Mouse (Mus musculus): ENCODE results near the gene N4bp2l2. TPM values are rescaled to one million over a fixed set of nuclear protein-coding genes. Genes with fewer than 3 reads are reported as not detected.

N4bp2l2 gene
- polyA plus RNA-seq, 1 experiment, result 37.3 TPM

- H3K4me3 ChIP-seq (replicated peaks; ENCODE audit: insufficient read depth, low read depth, low read length), result no peak overlapping the region
- TF ChIP-seq CTCF (IDR thresholded peaks at IDR 0.05; ENCODE audit: borderline replicate concordance, insufficient read depth, low read depth, low read length) (no peak), POLR2A (IDR thresholded peaks at IDR 0.05; ENCODE audit: borderline replicate concordance, insufficient read depth, low read length) (no peak)
- H3K27ac ChIP-seq (ENCODE audit: insufficient read depth, low read length), result no peak overlapping the region
- no peak for DNase-seq
- no peaks in the 10 kb centered on the region for H3K27me3 ChIP-seq (ENCODE audit: control insufficient read depth, insufficient read depth, low read length)
- no peaks in the 10 kb centered on the region for H3K4me1 ChIP-seq (ENCODE audit: control insufficient read depth, insufficient read depth, low read length)
Measured at GRCm38 (mm10) chr5:150561376-150561775, 104.6 kb downstream of the N4bp2l2 start.

DNA sequence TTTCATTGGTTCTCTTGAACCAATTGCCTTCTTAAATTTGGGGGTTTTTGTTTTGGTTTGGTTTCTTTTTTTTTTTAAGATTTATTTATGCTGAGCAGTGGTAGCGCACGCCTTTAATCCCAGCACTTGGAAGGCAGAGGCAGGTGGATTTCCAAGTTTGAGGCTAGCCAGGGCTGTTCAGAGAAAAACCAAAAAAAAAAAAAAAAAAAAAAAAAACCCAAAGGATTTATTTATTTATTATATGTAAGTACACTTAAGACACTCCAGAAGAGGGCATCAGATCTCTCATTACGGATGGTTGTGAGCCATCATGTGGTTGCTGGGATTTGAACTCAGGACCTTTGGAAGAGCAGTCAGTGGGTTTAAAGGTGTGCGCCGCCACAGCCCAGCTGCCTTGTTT lies 105.1 kb downstream of the N4bp2l2 start:
- WGBS, result 93% methylated on average over 5 of the region's 5 CpGs
- Histone ChIP-seq H3K27me3 (ENCODE audit: control insufficient read depth, insufficient read depth, low read length) (no peaks in the 10 kb centered on the region), H3K4me3 (replicated peaks; ENCODE audit: insufficient read depth, low read depth, low read length) (no peak overlapping the region), H3K4me1 (ENCODE audit: control insufficient read depth, insufficient read depth, low read length) (no peaks in the 10 kb centered on the region), H3K27ac (ENCODE audit: insufficient read depth, low read length) (no peak overlapping the region)
- no peak for DNase-seq
- TF ChIP-seq POLR2A (IDR thresholded peaks at IDR 0.05; ENCODE audit: borderline replicate concordance, insufficient read depth, low read length) (no peak), CTCF (IDR thresholded peaks at IDR 0.05; ENCODE audit: borderline replicate concordance, insufficient read depth, low read depth, low read length) (no peak)

DNA sequence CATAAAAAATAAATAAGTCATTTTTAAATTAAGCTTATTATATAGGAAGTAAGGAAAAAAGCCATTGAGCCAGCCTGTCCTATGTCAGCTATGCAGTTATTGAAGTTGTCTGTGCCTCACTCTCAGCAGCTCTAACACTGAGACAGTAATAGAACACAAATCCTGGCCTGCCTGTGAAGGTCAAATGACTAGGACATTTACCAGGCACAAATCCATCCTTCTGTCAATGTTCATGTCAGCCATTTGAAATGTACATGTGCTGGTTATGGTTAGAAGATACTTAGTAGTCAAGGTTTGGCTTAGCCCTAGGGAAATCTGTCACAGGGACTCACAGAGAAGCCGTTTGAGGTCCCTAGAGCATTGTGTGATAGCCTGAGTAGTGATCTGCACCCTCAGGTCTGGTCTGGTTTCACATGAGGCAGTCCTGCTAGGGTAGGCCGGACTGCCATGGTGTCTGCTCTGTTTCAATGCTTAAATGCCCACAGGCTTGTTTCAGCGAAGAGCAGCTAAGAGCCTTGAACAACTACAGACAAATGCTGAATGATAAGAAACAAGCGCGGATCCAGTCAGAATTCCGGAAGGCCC lies 106.4 kb downstream of the N4bp2l2 start:
- no peak for DNase-seq
- Histone ChIP-seq H3K4me3 (replicated peaks; ENCODE audit: insufficient read depth, low read depth, low read length) (no peak overlapping the region), H3K27me3 (ENCODE audit: control insufficient read depth, insufficient read depth, low read length) (no peaks in the 10 kb centered on the region), H3K4me1 (ENCODE audit: control insufficient read depth, insufficient read depth, low read length) (no peaks in the 10 kb centered on the region), H3K27ac (ENCODE audit: insufficient read depth, low read length) (no peak overlapping the region)
- 92% methylated on average over 6 of the region's 6 CpGs for WGBS
- no peak for TF ChIP-seq POLR2A (IDR thresholded peaks at IDR 0.05; ENCODE audit: borderline replicate concordance, insufficient read depth, low read length)
- TF ChIP-seq CTCF (IDR thresholded peaks at IDR 0.05; ENCODE audit: borderline replicate concordance, insufficient read depth, low read depth, low read length), result no peak

Other genes with a start within 250 kb of the N4bp2l2 start
- not detected in 2 replicates for gene Zar1l, start 148.0 kb downstream of the N4bp2l2 start, polyA plus RNA-seq (2012; rRNA removed)
- 5.4 and 7.1 TPM in 2 replicates for gene Brca2, start 143.6 kb downstream of the N4bp2l2 start, polyA plus RNA-seq (2012; rRNA removed)
- gene N4bp2l1, start 69.0 kb downstream of the N4bp2l2 start, polyA plus RNA-seq (2012; rRNA removed), result 45.7 and 46.9 TPM in 2 replicates
- gene Pds5b, start 7.6 kb upstream of the N4bp2l2 start, polyA plus RNA-seq (2012; rRNA removed), result 27.2 and 27.6 TPM in 2 replicates

Measured in cerebellum, adult 2 months (tissue).